Mouse (Mus musculus): ENCODE results near the gene Rtn4rl2.

DNA sequence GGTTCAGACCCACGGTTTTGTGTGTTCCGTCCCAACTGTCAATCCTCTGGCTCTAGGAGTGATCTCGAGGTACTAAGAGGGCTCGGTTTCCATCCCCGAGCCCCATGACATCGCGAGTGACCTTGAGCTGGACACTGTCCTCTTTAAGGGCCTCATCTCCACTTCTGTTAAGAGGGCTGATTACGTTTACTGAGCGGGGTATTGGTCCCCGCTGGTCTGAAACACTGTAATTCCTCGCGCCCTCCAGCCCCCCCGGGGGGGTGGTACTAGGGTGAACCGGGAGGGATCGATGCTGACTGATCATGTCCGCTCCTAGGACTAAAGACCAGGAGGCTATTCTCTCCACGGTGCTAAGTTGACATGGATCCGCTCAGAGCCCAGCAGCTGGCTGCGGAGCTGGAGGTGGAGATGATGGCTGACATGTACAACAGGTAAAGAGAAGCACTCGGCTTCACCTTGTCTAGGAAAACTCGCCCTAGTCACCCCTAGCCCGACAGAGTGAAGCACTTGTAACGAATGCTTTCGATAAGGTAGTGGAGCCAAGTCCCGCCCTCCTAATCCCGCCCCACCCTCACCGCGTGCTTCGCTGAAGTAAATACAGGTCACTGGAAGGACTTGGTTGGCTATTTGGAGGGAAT, 59.1 kb downstream of the Rtn4rl2 start:
- TF ChIP-seq CTCF (IDR thresholded peaks at IDR 0.05; ENCODE audit: low read depth, low read length) = no peak
- no peak for TF ChIP-seq POLR2A (IDR thresholded peaks at IDR 0.05; ENCODE audit: insufficient read depth, low read length)
- no peak for TF ChIP-seq EP300 (IDR thresholded peaks at IDR 0.05; ENCODE audit: insufficient read depth, low read depth, low read length)
